Mouse (Mus musculus) G1E (cell line): ENCODE results near the gene Mms19.

Experiments used
- CTCF ChIP-seq: IDR thresholded peaks from 2 replicates; pipeline ENCODE4 v1.5.1; 2012; ENCODE audit warnings: low read depth, low read length, inconsistent platforms, mixed read lengths
- GATA1 ChIP-seq: IDR thresholded peaks from 2 replicates; pipeline ENCODE4 v1.6.1; 2012; ENCODE audit warnings: borderline replicate concordance, low read length, inconsistent platforms, mixed read lengths
- POLR2AphosphoS5 ChIP-seq: IDR thresholded peaks from 2 replicates; pipeline ENCODE4 v1.6.1; 2012; ENCODE audit warnings: low read depth, low read length, inconsistent platforms; ENCODE audit not compliant: insufficient replicate concordance

DNA sequence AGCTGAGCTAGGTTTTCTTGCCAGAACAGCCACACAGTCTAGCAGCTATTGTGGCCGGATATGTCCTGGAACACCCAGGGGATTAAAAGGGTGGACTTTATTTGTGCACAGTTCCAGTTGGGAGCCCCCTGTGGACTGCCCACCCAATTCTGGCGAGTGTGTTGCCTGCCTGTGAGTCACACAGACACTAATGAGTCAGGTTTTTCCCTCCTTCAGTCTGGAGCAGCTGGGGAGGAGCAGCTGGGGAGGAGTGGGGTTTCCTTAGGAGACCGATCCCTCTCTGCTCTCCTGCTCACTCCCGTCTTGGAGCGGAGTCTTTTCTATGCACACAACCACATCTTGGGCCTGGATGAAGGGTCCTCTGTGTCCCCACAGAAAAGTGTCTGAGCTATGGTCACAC, 35.9 kb upstream of the Mms19 start:
- TF ChIP-seq CTCF (no peak), POLR2AphosphoS5 (no peak), GATA1 (no peak)
